Mouse (Mus musculus) intestine, embryonic 16.5 days (tissue): ENCODE measurements around the gene Itih5. TPM values are rescaled to one million over a fixed set of nuclear protein-coding genes. Genes with fewer than 3 reads are reported as not detected.

Experiments used
- ATAC-seq: fragments of 200-750 bp; cut with Nextera tagmentation; 2 replicates; pipeline ENCODE4 v1.8.0; 2017; ENCODE audit warnings: moderate TSS enrichment, moderate library complexity
- H3K27ac ChIP-seq: fragments of 300-500 bp; sonication (generic); 2 replicates; pipeline ENCODE4 v1.5.1; 2014; ENCODE audit warnings: mild to moderate bottlenecking, low read length
- H3K27me3 ChIP-seq: fragments of 300-500 bp; sonication (generic); replicated peaks from 2 replicates; pipeline ENCODE4 v1.6.1; 2014; ENCODE audit warnings: low read length, control low read depth, mixed read lengths; ENCODE audit not compliant: control insufficient read depth, insufficient read depth
- H3K36me3 ChIP-seq: fragments of 300-500 bp; sonication (generic); 2 replicates; pipeline ENCODE4 v1.6.1; 2014; ENCODE audit warnings: low read length, control low read depth; ENCODE audit not compliant: control insufficient read depth, insufficient read depth
- H3K4me1 ChIP-seq: fragments of 300-500 bp; sonication (generic); 2 replicates; pipeline ENCODE4 v1.6.1; 2014; ENCODE audit warnings: low read length, control low read depth, mixed read lengths; ENCODE audit not compliant: control insufficient read depth, insufficient read depth
- H3K4me2 ChIP-seq: fragments of 300-500 bp; sonication (generic); 2 replicates; pipeline ENCODE4 v1.6.1; 2014; ENCODE audit warnings: low read depth, low read length, control low read depth
- H3K4me3 ChIP-seq: fragments of 300-500 bp; sonication (generic); 2 replicates; pipeline ENCODE4 v1.5.1; 2014; ENCODE audit warnings: mild to moderate bottlenecking, low read length
- H3K9ac ChIP-seq: fragments of 300-500 bp; sonication (generic); 2 replicates; pipeline ENCODE4 v1.6.1; 2014; ENCODE audit warnings: low read depth, low read length
- H3K9me3 ChIP-seq: fragments of 300-500 bp; sonication (generic); 2 replicates; pipeline ENCODE4 v1.6.1; 2016; ENCODE audit warnings: low read length, control low read depth; ENCODE audit not compliant: control insufficient read depth
- WGBS: fragments of 180-500 bp; shearing (Covaris S2); extraction: QIAGEN DNeasy Blood & Tissue Kit; methylation state at CpG from one replicate; pipeline ENCODE4 v1.1.7; 2014; 5-methylcytosine and 5-hydroxymethylcytosine counted together
- polyA plus RNA-seq: library from polyadenylated mRNA; unstranded; fragments of >200 nt; fragmentation: Nextera tagmentation; extraction: Ambion mirVana; gene quantifications from 2 replicates; pipeline ENCODE4 v1.2.1, GENCODE M21; 2015

The Itih5 gene
- polyA plus RNA-seq, 1 experiment from 2014 or later = 12.6 TPM

DNA sequence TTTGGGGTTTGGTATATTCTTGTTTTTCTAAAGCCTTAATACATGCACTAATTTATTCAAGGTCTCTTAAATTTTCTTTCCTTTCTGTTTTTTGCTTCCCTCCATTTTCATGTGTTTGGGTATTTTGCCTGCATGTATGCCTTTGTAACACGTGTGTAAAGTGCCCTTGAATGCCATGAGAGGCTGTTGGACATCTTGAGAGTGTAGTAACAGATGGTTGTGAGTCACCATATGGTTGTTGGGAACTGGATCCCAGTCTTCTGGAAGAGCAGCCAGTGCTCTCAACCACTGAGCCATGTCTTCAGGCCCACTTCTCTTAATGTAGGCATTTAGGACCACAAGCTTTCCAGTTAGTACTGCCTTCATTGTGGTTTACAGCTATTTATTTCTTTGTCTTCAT is 135.5 kb downstream of the Itih5 start:
- H3K27me3 ChIP-seq = no peaks in the 10 kb centered on the region; the same call in 1 of the 2 replicates
- 0% methylated on average over 1 of the region's 1 CpGs for WGBS
- no peak overlapping the region for H3K4me3 ChIP-seq
- no peaks in the 10 kb centered on the region for H3K36me3 ChIP-seq
- no peak overlapping the region for H3K4me2 ChIP-seq
- no peaks in the 10 kb centered on the region for H3K9me3 ChIP-seq
- H3K9ac ChIP-seq = no peak overlapping the region
- no peak for ATAC-seq
- H3K27ac ChIP-seq = no peak overlapping the region
- no peaks in the 10 kb centered on the region for H3K4me1 ChIP-seq

DNA sequence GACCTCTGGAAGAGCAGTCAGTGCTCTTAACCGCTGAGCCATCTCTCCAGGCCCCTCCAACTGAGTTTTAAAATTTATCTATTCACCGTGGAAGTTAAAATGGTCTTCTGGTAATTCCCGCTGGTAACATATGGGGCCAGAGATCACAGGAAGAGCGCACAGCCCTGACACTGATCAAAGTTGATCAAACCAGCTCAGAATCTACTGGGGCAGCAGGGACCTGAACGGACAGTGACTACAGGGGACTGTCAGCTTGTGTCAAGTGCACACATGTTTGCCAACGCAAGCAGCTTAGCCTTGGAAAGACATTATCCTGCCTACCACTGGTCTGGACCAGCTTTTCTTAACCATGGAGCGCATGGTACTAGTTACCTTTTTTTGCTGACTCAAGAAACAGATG is 136.7 kb downstream of the Itih5 start:
- Histone ChIP-seq H3K36me3 (no peaks in the 10 kb centered on the region), H3K9ac (no peak overlapping the region), H3K27ac (no peak overlapping the region), H3K4me1 (no peaks in the 10 kb centered on the region), H3K4me2 (no peak overlapping the region), H3K27me3 (no peaks in the 10 kb centered on the region; the same call in 1 of the 2 replicates), H3K4me3 (no peak overlapping the region), H3K9me3 (no peaks in the 10 kb centered on the region)
- WGBS = 79% methylated on average over 7 of the region's 7 CpGs
- ATAC-seq = no peak

DNA sequence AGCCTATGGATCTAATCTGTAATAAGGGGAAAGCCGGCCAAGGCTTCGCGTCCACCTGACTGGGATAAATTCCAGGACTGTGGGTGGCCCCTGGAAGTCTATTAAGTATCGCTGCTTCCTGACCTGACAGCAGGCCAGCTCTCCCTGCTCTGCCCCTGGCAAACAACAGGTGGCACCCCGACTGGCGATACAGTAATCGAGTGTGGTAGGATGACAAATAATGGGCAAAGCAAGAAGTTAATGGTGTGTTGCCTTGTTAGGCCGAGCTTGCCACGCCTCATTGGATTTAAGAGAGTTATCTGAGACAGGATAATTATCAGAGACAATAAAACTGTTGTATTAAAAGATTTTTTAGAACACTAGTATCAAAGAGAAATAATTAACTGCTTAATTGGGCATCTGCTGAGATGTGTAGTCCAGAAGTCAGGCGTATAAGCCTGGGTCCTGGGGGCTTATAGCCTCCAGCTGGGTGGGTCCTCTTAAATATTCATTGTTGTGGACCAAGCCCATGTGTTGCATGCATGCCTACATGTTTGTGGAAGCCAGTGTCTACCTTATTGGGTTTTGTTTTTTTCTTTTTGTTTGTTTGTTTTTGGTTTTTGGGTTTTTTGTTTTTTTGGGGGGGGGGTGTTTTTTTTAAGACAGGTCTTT is 140.3 kb downstream of the Itih5 start:
- Histone ChIP-seq H3K4me3 (no peak overlapping the region), H3K9me3 (no peaks in the 10 kb centered on the region), H3K4me2 (no peak overlapping the region), H3K9ac (no peak overlapping the region), H3K4me1 (no peaks in the 10 kb centered on the region), H3K36me3 (no peaks in the 10 kb centered on the region), H3K27ac (no peak overlapping the region), H3K27me3 (no peaks in the 10 kb centered on the region; the same call in 1 of the 2 replicates)
- ATAC-seq = no peak
- WGBS = 47% methylated on average over 10 of the region's 10 CpGs

DNA sequence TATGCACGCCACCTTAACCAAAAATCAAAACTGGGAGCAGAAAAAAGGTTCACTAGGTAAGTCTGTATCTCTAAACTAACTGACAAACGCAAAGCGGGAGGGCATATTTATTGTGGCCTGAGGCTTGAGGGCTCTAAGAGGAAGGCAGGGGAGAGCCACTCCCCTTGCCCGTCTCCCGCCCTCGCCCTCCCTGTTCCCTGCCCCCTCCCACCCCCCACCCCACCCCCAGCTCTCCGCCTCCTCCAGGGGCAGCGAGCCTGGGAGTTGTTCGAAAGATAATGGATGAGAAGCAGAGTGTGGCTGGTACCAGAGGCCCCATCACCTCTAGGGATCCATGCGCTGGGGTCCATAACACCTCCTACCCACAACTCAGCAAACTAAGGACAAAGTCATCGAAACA is 142.5 kb downstream of the Itih5 start:
- no peak overlapping the region for H3K27ac ChIP-seq
- H3K9me3 ChIP-seq = no peaks in the 10 kb centered on the region
- H3K9ac ChIP-seq = no peak overlapping the region
- no peaks in the 10 kb centered on the region for H3K27me3 ChIP-seq
- ATAC-seq = no peak
- H3K4me1 ChIP-seq = 0 out of 2 replicates have a peak, but pooled peaks cover 3% of the 10 kb centered on the region
- H3K4me3 ChIP-seq = no peak overlapping the region
- H3K36me3 ChIP-seq = no peaks in the 10 kb centered on the region
- peak overlapping the region; percentile 22; the same call in 1 of the 2 replicates for H3K4me2 ChIP-seq
- WGBS = 9% methylated on average over 11 of the region's 11 CpGs

DNA sequence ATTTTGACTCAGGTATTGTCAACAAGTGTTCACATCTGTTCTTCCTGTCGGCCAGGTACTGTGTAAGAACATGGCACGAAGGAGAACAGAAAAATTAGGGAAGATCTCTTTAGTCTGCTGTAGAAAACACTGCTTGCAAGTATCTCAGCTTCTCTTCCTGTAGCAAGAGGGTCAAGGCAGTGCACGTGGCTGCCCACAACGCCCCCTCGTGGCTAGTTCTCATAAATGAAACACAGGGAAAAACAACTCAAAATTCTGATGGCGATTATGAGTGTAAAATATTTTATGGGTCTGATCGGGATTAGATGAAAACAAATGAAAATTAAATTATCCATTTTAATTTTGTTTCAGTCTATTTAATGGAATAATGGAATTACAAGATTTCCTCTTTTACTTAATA is 146.9 kb downstream of the Itih5 start:
- H3K27me3 ChIP-seq = no peaks in the 10 kb centered on the region
- no peak for ATAC-seq
- no peaks in the 10 kb centered on the region for H3K9me3 ChIP-seq
- no peak overlapping the region for H3K4me3 ChIP-seq
- H3K9ac ChIP-seq = no peak overlapping the region
- no peaks in the 10 kb centered on the region for H3K36me3 ChIP-seq
- H3K4me1 ChIP-seq = 0 out of 2 replicates have a peak, but pooled peaks cover 3% of the 10 kb centered on the region
- no peak overlapping the region for H3K4me2 ChIP-seq
- WGBS = 54% methylated on average over 7 of the region's 7 CpGs
- H3K27ac ChIP-seq = no peak overlapping the region

DNA sequence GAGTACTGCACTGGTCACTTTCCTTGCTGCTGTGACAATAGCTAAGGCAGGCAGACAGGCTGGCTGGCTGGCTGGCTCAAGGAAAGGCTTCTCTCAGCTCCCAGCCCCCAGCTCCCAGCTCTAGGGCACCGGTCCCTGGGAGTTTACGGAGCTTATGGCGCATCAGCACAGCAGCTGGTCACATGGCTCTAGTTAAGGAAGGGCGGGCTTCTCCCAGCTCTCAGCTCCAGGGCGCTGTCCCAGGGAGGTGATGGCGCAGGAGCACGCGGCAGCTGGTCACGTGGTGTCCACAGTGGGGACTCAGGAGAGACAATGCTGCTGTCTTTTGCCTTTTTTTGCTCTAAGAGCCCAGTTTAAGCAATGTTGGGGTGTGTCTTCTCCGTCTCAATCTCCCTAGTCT is 147.4 kb downstream of the Itih5 start:
- WGBS = 44% methylated on average over 10 of the region's 10 CpGs
- Histone ChIP-seq H3K4me2 (peak overlapping the region; percentile 44), H3K36me3 (no peaks in the 10 kb centered on the region), H3K27ac (no peak overlapping the region), H3K4me3 (no peak overlapping the region), H3K9ac (0 out of 2 replicates have a peak overlapping the region, but pooled peaks have one; percentile 46), H3K9me3 (no peaks in the 10 kb centered on the region), H3K27me3 (no peaks in the 10 kb centered on the region), H3K4me1 (0 out of 2 replicates have a peak, but pooled peaks cover 3% of the 10 kb centered on the region)
- peak; percentile 55 for ATAC-seq

DNA sequence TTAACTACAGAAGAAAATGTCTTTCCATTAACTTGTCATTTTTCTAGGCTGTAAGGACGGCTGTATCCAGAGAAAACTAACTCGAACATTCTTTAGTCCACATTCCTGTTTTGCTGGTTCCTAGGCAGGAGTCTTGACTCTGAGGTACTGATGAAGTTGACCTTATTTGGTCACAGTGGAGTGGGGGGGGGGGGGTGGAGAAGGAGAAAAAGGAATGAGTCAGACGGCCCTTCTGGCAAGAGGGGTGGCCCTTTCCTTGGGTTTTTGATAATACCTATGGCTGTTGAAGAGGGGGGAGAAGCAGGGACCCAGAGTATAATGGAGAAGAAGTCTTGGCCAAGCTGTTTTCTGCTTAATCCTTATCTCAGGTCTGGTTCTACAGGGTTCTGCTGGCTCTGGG is 148.0 kb downstream of the Itih5 start:
- 47% methylated on average over 3 of the region's 3 CpGs for WGBS
- no peaks in the 10 kb centered on the region for H3K9me3 ChIP-seq
- H3K27ac ChIP-seq = no peak overlapping the region
- H3K36me3 ChIP-seq = no peaks in the 10 kb centered on the region
- 0 out of 2 replicates have a peak, but pooled peaks cover 3% of the 10 kb centered on the region for H3K4me1 ChIP-seq
- H3K4me2 ChIP-seq = no peak overlapping the region
- no peak overlapping the region for H3K9ac ChIP-seq
- H3K4me3 ChIP-seq = no peak overlapping the region
- no peak for ATAC-seq
- no peaks in the 10 kb centered on the region for H3K27me3 ChIP-seq

DNA sequence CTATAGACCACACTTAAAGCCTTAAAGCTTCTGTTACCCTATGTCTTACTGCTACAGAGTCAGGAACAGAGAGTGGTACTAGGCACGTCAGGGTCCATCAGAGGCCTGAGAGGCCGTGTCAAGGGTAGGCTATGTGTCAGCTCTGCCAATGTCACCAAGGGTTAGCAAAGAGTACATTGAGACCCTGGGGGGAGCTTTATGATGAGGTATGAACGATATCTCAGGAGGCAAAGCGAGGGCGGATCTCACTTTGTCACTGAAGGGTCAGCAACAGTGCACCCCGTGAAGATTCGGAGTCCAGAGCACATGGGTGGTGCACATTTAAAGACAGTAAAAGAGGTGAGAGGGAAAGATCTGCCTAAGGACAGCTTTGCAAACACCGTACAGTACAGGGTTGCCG is 148.6 kb downstream of the Itih5 start:
- Histone ChIP-seq H3K36me3 (no peaks in the 10 kb centered on the region), H3K4me1 (0 out of 2 replicates have a peak, but pooled peaks cover 3% of the 10 kb centered on the region), H3K4me2 (no peak overlapping the region), H3K4me3 (no peak overlapping the region), H3K27me3 (no peaks in the 10 kb centered on the region), H3K9me3 (no peaks in the 10 kb centered on the region), H3K9ac (no peak overlapping the region), H3K27ac (no peak overlapping the region)
- ATAC-seq = no peak
- WGBS = 89% methylated on average over 9 of the region's 9 CpGs

DNA sequence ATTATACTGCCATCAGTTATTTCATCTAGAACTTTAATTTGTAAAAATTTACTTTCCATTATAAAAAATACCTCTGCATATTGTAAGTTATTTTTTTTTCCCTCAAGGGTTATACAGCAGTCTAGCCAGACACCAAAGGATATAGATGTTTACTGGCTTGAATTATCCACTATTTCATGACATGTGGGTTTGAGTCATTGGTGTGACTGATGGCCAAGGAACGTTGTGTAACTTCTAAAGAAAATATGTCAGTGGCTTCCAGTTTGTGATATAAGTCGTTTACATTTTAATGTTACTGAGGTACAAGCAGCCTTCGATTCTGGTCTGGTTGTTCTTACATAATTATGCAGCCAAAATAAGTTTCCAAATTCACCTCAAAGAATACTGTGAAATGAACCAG is 151.5 kb downstream of the Itih5 start:
- WGBS = 64% methylated on average over 3 of the region's 3 CpGs

More for the DNA sequence above, 151.5 kb downstream of the Itih5 start:
- H3K4me1 ChIP-seq = 0 out of 2 replicates have a peak, but pooled peaks cover 3% of the 10 kb centered on the region
- no peaks in the 10 kb centered on the region for H3K27me3 ChIP-seq
- H3K27ac ChIP-seq = no peak overlapping the region
- no peak overlapping the region for H3K4me2 ChIP-seq
- H3K9me3 ChIP-seq = no peaks in the 10 kb centered on the region
- H3K36me3 ChIP-seq = no peaks in the 10 kb centered on the region
- H3K9ac ChIP-seq = no peak overlapping the region
- no peak for ATAC-seq
- H3K4me3 ChIP-seq = no peak overlapping the region
